Mouse (Mus musculus) spleen, postnatal 36 days (tissue): Measurements from ENCODE around the gene Hist1h3b.

Experiments
- DNase-seq, 2 experiments: peaks; one replicate each; pipeline ENCODE4 v3.0.0; 2022; ENCODE audit warnings: low spot score in 2 of 2, mixed read lengths in 1 of 2

Gene Hist1h3b

DNA sequence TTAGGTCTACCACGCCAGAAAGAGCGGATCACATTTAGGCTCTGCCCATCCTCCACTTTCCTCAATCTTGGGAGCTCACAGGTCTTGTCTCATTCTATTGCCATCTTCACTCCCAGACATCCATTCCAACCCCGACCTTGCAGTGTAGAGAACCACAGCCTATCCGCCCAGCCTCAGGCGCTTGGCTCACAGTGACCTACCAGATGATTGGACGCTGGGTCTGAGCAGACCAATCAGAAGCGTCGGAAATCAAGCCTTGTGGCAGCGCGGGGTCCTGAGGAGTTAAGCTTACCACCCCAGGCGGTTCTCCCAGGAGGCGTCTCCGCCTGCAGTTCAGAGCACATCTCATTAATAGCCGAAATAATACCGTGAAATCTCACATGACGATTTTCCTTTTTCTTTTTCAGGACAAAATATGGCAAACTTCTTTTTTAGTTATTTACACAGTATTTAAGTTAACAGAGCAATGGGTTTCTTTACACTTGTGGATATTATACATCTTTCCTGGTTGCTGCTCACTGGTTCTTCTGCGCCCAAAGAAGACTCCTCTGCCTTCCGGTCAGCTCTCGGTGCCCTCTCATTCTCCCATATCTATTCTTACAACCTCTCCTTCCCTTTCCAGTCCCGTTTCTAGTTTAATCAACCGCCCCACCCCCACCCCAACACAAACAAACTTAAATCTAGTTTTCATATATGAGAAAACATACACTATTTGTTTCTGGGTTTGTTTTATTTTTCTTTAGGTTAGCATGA is 20.7 kb downstream of the Hist1h3b start:
- DNase-seq: peak; percentile 16 to 44

DNA sequence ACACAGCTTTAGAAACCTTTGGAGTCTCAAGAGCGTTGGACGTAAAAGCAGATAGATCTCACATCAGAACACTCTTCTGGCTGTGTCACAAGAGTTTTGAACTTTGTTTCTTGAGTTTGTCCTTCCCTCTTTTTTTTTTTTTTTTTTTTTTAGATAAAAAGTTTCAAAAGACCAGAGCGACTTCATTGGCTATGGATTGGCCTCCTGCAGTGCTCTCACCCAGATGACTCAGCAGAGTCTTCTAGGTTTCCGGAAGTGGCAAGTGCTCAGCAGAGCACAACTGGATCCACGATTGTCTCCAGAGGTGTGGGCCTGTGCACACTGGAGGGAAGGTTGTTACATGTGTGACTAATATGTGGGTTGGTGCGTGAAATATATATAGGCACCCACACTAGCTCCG is 26.3 kb downstream of the Hist1h3b start:
- DNase-seq: no peak

DNA sequence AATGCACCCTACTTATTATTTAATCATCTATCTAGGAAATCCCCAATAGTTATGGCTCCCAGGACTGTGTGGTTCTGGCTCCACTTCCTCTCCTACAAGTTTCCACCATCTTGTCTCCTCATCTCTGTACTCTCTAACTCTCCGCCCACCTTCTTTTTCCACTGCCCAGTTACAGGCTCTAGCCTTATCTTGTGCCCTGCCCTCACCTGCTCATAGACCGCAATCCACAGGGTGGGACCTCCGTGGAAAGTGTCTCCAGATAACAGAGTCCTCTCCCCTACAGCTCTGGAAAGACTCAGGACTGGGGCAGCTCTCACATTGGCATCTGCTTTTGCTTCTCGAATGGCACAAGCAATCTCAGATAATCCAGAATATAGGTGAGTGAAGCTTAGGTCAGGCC is 27.0 kb downstream of the Hist1h3b start:
- no peak for DNase-seq

DNA sequence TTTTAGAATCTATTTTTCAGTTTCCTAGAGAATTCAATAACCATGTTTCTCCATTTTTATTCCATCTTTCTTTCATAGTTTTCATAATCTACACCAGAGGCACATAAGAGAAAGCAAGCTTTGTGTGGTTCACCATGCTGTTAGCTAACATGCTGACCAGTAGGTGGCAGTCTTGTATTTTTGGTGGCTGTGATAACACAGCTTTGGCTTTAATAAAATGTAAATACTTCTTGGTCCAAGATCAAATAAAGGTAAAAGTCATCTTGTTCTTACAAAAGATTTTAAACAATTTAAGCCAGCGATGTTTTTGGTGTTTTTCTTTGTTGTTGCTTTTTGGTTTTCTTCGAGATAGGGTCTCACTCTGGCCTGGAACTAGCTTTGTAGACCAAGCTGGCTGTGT is 40.5 kb downstream of the Hist1h3b start:
- DNase-seq: peak; percentile 30 to 40

DNA sequence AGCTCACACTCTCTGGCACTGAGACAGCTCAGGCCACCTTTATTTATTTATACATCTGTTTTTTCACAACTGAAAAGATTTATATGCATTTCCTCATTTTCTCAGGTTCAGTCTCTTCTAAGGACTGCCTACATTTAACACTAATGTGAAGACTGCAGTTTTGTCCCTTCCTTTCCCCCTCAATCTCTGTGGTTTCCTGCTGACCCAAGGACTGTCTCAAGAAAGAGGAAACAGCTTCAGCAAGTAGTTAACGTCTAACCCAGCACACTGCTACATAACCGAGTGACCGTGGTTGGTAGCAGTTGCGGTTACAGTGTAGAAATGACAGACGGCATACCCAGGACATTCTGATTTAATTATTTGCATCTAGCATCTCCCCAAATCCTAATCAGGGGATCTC is 47.3 kb downstream of the Hist1h3b start:
- DNase-seq: peak; percentile 33 to 45
